Mouse (Mus musculus) C2C12 (cell line): ENCODE data around the gene Foxl1. TPM values are rescaled to one million over a fixed set of nuclear protein-coding genes. Genes with fewer than 3 reads are reported as not detected.

Experiments
- H3K27me3 ChIP-seq: one replicate; pipeline ENCODE4 v1.6.1; 2011; ENCODE audit not compliant: control insufficient read depth, insufficient read depth, insufficient read length
- H3K36me3 ChIP-seq: one replicate; pipeline ENCODE4 v1.6.1; 2011; ENCODE audit not compliant: control insufficient read depth, insufficient read depth
- H3K4me3 ChIP-seq: one replicate; pipeline ENCODE4 v1.5.1; 2011; ENCODE audit warnings: mild to moderate bottlenecking, control low read depth; ENCODE audit not compliant: poor library complexity, insufficient read depth, severe bottlenecking
- H3K79me2 ChIP-seq: one replicate; pipeline ENCODE4 v1.6.1; 2011; ENCODE audit not compliant: control insufficient read depth, insufficient read depth
- H3K79me3 ChIP-seq: one replicate; pipeline ENCODE4 v1.6.1; 2011; ENCODE audit warnings: low read depth, control low read depth
- H3ac ChIP-seq: one replicate; pipeline ENCODE3; 2011; ENCODE audit warnings: low read depth; ENCODE audit not compliant: control insufficient read depth, insufficient read length
- CEBPB ChIP-seq: IDR thresholded peaks from one replicate; pipeline ENCODE4 v1.6.1; 2011; ENCODE audit warnings: low read depth, mild to moderate bottlenecking, control low read depth, moderate library complexity
- CTCF ChIP-seq: IDR thresholded peaks from one replicate; pipeline ENCODE4 v1.5.1; 2011; ENCODE audit not compliant: control insufficient read depth, insufficient read depth, insufficient read length
- FOSL1 ChIP-seq: IDR thresholded peaks from one replicate; pipeline ENCODE4 v1.8.0; 2011; ENCODE audit warnings: mild to moderate bottlenecking, low read length; ENCODE audit not compliant: poor library complexity, insufficient read depth, severe bottlenecking
- MAX ChIP-seq: IDR thresholded peaks from one replicate; pipeline ENCODE4 v1.6.1; 2011; ENCODE audit warnings: mild to moderate bottlenecking, control low read depth
- MYOD1 ChIP-seq: IDR thresholded peaks from one replicate; pipeline ENCODE4 v1.6.1; 2011; ENCODE audit warnings: low read depth; ENCODE audit not compliant: control insufficient read depth, insufficient read length
- MYOG ChIP-seq: IDR thresholded peaks from one replicate; pipeline ENCODE4 v1.6.1; 2011; ENCODE audit not compliant: control insufficient read depth, insufficient read length; ENCODE audit errors: extremely low read depth
- USF1 ChIP-seq: IDR thresholded peaks from one replicate; pipeline ENCODE4 v1.6.1; 2011; ENCODE audit warnings: low read depth, mild to moderate bottlenecking, control low read depth, moderate library complexity
- polyA plus RNA-seq: library from polyadenylated mRNA; unstranded; fragments of >200 nt; fragmentation: generic; extraction: Trizol; gene quantifications from one replicate; pipeline ENCODE4 v1.2.1, GENCODE M21; 2012; ENCODE audit warnings: missing spikeins

Foxl1 gene
- polyA plus RNA-seq, 1 experiment: 6.1 TPM

DNA sequence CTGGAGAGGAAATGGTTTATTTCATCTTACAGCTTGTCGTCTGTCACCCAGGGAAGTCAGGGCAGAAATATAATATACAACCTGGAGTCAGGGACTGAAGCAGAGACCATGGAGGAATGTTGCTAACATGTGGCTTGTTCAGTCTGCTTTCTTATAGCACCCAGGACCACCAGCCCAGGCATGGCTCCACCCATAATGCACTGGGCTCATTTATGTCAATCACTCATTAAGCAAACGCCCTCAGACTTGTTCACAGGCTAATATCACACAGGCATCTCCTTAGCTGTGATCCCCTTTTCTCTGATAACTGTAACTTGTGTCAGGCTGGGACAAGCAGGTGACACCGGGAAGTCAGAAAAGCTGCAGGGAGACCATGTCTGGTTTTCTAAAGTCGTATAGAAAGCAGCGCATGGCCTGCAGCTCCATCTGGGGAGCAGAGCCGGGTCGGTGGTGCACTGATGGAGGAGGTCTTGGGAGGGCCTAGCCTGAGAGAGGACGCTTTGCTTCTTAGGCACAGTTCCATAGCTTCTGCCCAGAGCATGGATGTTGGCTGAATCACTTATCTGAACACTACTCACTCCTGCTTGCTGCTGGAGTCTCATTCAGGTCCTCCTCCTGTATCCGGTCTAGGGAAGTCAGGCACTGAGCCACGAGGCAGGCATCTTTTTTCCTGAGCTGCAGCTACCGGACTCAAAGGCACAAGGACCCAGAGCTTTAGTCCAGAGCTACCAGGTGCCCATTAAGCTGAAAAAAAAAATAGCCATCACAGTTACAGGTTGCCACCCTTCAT, 35.4 kb downstream of the Foxl1 start:
- H3K36me3 ChIP-seq: no peaks in the 10 kb centered on the region
- H3ac ChIP-seq: no peak overlapping the region
- H3K4me3 ChIP-seq: no peak overlapping the region
- no peaks in the 10 kb centered on the region for H3K79me3 ChIP-seq
- no peaks in the 10 kb centered on the region for H3K79me2 ChIP-seq
- H3K27me3 ChIP-seq: no peaks in the 10 kb centered on the region
- TF ChIP-seq USF1 (no peak), MYOG (no peak), MAX (no peak), CEBPB (no peak), CTCF (no peak), FOSL1 (no peak), MYOD1 (no peak)

DNA sequence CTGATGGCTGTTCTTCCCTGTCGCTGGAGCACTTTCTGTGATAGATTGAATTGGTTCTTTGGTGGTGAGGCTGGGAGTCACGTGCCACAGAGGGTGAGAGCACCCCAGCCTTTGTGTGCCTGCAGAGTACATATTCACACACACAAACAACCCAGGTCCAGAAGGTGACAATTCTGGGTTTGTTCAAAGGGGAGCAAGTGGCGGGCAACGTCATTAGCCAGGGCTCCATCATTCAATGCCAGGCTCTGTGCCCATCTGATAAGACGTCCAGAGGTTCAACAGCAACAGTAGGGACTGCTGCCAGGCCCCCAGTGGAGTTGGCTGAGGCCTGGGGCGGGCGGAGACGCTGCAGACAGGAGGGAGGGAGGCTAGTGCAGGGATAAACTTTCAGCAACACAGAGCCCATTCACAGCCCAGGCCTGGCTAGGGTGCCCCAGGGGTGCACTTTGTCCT, 36.3 kb downstream of the Foxl1 start:
- Histone ChIP-seq H3ac (no peak overlapping the region), H3K4me3 (no peak overlapping the region), H3K79me2 (no peaks in the 10 kb centered on the region), H3K79me3 (no peaks in the 10 kb centered on the region), H3K36me3 (no peaks in the 10 kb centered on the region), H3K27me3 (no peaks in the 10 kb centered on the region)
- no peak for TF ChIP-seq MAX

DNA sequence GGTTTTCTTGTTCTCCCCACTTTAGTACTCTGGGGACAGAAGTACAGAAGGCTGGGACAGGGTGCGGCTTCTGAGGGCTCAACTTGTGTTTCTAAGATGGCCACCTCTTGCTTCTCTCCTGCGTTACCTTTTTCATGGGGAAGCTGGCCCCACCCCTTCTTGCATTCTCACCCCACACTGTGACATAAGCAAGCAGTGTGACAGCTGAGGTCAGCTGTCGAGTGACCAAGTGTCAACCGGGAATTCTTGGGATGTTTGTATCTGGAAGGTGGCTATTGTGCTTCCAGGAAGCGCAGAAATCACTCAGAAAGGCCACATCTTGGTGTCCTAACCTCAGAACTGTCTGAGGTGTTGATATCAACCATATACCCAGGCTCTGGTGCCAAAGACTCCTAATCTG, 40.3 kb downstream of the Foxl1 start:
- H3K79me3 ChIP-seq: no peaks in the 10 kb centered on the region
- no peaks in the 10 kb centered on the region for H3K79me2 ChIP-seq
- no peaks in the 10 kb centered on the region for H3K36me3 ChIP-seq
- TF ChIP-seq FOSL1 (no peak), MYOD1 (no peak), CTCF (no peak), CEBPB (no peak), MYOG (no peak), MAX (no peak), USF1 (no peak)
- no peaks in the 10 kb centered on the region for H3K27me3 ChIP-seq
- H3K4me3 ChIP-seq: no peak overlapping the region
- H3ac ChIP-seq: no peak overlapping the region

DNA sequence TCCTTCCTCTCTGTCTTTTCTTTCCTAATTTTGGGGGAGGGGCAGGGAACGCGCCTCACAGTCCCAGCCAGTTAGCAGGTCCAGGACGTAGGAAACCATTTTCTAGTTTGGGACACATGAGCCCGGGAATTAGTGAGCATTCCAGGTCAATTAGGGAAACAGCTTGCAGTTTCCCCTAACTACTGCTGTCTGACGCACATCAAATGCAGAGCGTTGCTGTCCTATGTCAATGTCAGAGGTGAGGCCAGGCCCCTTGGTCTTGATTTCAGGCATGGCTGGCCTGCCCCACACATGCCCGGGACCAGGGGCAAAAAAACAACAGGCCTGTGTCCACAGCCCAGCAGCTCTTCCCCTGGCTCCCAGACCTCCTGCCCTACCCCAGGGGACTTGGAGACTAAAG, 42.4 kb downstream of the Foxl1 start:
- Histone ChIP-seq H3K79me3 (no peaks in the 10 kb centered on the region), H3K27me3 (no peaks in the 10 kb centered on the region), H3K36me3 (no peaks in the 10 kb centered on the region), H3ac (no peak overlapping the region), H3K79me2 (no peaks in the 10 kb centered on the region), H3K4me3 (no peak overlapping the region)
- no peak for TF ChIP-seq CTCF
- TF ChIP-seq MYOG: no peak
- no peak for TF ChIP-seq USF1
- TF ChIP-seq CEBPB: no peak
- TF ChIP-seq MAX: no peak
- no peak for TF ChIP-seq MYOD1
- TF ChIP-seq FOSL1: no peak

GRCm38 (mm10) chr8:121170626-121171552, 43.1 kb downstream of the Foxl1 start:
- no peaks in the 10 kb centered on the region for H3K79me2 ChIP-seq
- no peak overlapping the region for H3ac ChIP-seq
- no peaks in the 10 kb centered on the region for H3K79me3 ChIP-seq
- no peak overlapping the region for H3K4me3 ChIP-seq
- H3K27me3 ChIP-seq: no peaks in the 10 kb centered on the region
- TF ChIP-seq CTCF (no peak), USF1 (no peak)
- H3K36me3 ChIP-seq: no peaks in the 10 kb centered on the region

GRCm38 (mm10) chr8:121172567-121172966, 44.8 kb downstream of the Foxl1 start:
- H3K79me3 ChIP-seq: no peaks in the 10 kb centered on the region
- no peaks in the 10 kb centered on the region for H3K27me3 ChIP-seq
- H3K36me3 ChIP-seq: no peaks in the 10 kb centered on the region
- H3K79me2 ChIP-seq: no peaks in the 10 kb centered on the region
- TF ChIP-seq CEBPB (no peak), MYOD1 (no peak)
- H3ac ChIP-seq: no peak overlapping the region
- no peak overlapping the region for H3K4me3 ChIP-seq
